Mouse (Mus musculus) gonadal fat pad, adult 2 months (tissue): ENCODE data around the gene Fos. TPM values are rescaled to one million over a fixed set of nuclear protein-coding genes. Genes with fewer than 3 reads are reported as not detected.
"Not testable (repeated sequence)": the region's sequence is repeated elsewhere in the genome, so short reads cannot be mapped to it uniquely, and the experiment has no call there.

Source experiments
- DNase-seq: peaks from one replicate; pipeline ENCODE4 v3.0.0-alpha.2; 2012; ENCODE audit warnings: low read depth
- polyA plus RNA-seq: library from polyadenylated mRNA; depleted of rRNA; stranded (reverse); fragments of >200 nt; gene quantifications from 2 replicates; pipeline ENCODE4 v1.2.3, GENCODE M21; 2012; rRNA removed

Fos gene
- polyA plus RNA-seq, 1 experiment, result 8.1 TPM

- DNase-seq, result no peak
Observed at GRCm38 (mm10) chr12:85523421-85524192, 49.9 kb downstream of the Fos start.

- DNase-seq, result no peak
Observed at GRCm38 (mm10) chr12:85524193-85524858, 50.6 kb downstream of the Fos start.

GRCm38 (mm10) chr12:85524859-85525495, 51.3 kb downstream of the Fos start:
- DNase-seq, result not testable (repeated sequence)

Other genes with a start within 250 kb of the Fos start
- 8.3 and 10.1 TPM in 2 replicates for gene Mlh3, start 203.3 kb upstream of the Fos start, polyA plus RNA-seq
- 13.3 and 15.9 TPM in 2 replicates for gene Acyp1, start 185.5 kb upstream of the Fos start, polyA plus RNA-seq
- gene Zc2hc1c, start 185.3 kb upstream of the Fos start, polyA plus RNA-seq, result 3.6 and 5.0 TPM in 2 replicates
- 32.5 and 36.4 TPM in 2 replicates for gene Nek9, start 134.5 kb upstream of the Fos start, polyA plus RNA-seq
- 269 and 341 TPM in 2 replicates for gene Tmed10, start 99.0 kb upstream of the Fos start, polyA plus RNA-seq
- 8.5 and 9.0 TPM in 2 replicates for gene Jdp2, start 125.1 kb downstream of the Fos start, polyA plus RNA-seq
- gene Batf, start 212.8 kb downstream of the Fos start, polyA plus RNA-seq, result 0.77 and 1.3 TPM in 2 replicates